Mouse (Mus musculus) liver, adult 2 months (tissue): ENCODE data around the gene Cyp2c50. TPM values are rescaled to one million over a fixed set of nuclear protein-coding genes. Genes with fewer than 3 reads are reported as not detected.

ENCODE experiments used
- polyA plus RNA-seq: library from polyadenylated mRNA; depleted of rRNA; stranded (reverse); fragments of >200 nt; gene quantifications from 2 replicates; pipeline ENCODE4 v1.2.3, GENCODE M21; 2012; rRNA removed
- total RNA-seq: library from RNA; depleted of rRNA; stranded (reverse); fragments of >200 nt; gene quantifications from 2 replicates; pipeline ENCODE4 v1.2.3, GENCODE M21; 2014; rRNA removed

The Cyp2c50 gene
- total and polyA plus RNA-seq, 2 experiments: 644 to 2,041 TPM

Other genes with a start within 250 kb of the Cyp2c50 start
- gene Cyp2c69, start 202.9 kb upstream of the Cyp2c50 start, total RNA-seq: 1,204 and 1,265 TPM in 2 replicates
- gene Cyp2c69, start 202.9 kb upstream of the Cyp2c50 start, polyA plus RNA-seq: 457 and 608 TPM in 2 replicates
- gene Cyp2c37, start 97.3 kb upstream of the Cyp2c50 start, total RNA-seq: 819 and 1,307 TPM in 2 replicates
- gene Cyp2c37, start 97.3 kb upstream of the Cyp2c50 start, polyA plus RNA-seq: 391 and 435 TPM in 2 replicates
- gene Cyp2c54, start 15.9 kb upstream of the Cyp2c50 start, total RNA-seq: 572 and 995 TPM in 2 replicates
- gene Cyp2c54, start 15.9 kb upstream of the Cyp2c50 start, polyA plus RNA-seq: 179 and 234 TPM in 2 replicates
- 611 and 1,231 TPM in 2 replicates for gene Cyp2c70, start 97.6 kb downstream of the Cyp2c50 start, total RNA-seq
- 211 and 219 TPM in 2 replicates for gene Cyp2c70, start 97.6 kb downstream of the Cyp2c50 start, polyA plus RNA-seq
- 23.0 and 23.6 TPM in 2 replicates for gene Pdlim1, start 182.2 kb downstream of the Cyp2c50 start, total RNA-seq
- gene Pdlim1, start 182.2 kb downstream of the Cyp2c50 start, polyA plus RNA-seq: 44.6 and 50.7 TPM in 2 replicates